Mouse (Mus musculus) cortical plate, adult 2 months (tissue): ENCODE measurements around the gene Cep19. TPM values are rescaled to one million over a fixed set of nuclear protein-coding genes. Genes with fewer than 3 reads are reported as not detected.

Experiments
- H3K27ac ChIP-seq: fragments of 200-500 bp; 2 replicates; pipeline ENCODE4 v1.5.1; 2012; ENCODE audit warnings: low read length, control low read depth, inconsistent platforms; ENCODE audit not compliant: insufficient read depth
- H3K4me1 ChIP-seq: fragments of 200-500 bp; 2 replicates; pipeline ENCODE4 v1.6.1; 2011; ENCODE audit warnings: low read length; ENCODE audit not compliant: control insufficient read depth, insufficient read depth
- H3K4me3 ChIP-seq: fragments of 200-500 bp; 2 replicates; pipeline ENCODE4 v1.5.1; 2011; ENCODE audit warnings: mild to moderate bottlenecking, low read length, control low read depth; ENCODE audit not compliant: insufficient read depth
- CTCF ChIP-seq: fragments of 200-500 bp; IDR thresholded peaks from 2 replicates; pipeline ENCODE4 v1.5.1; 2011; ENCODE audit warnings: mild to moderate bottlenecking, control low read depth, low read length; ENCODE audit not compliant: insufficient read depth; ENCODE audit errors: extremely low read depth
- POLR2A ChIP-seq: fragments of 200-500 bp; IDR thresholded peaks from 2 replicates; pipeline ENCODE4 v1.6.1; 2011; ENCODE audit warnings: mild to moderate bottlenecking, low read length, control low read depth; ENCODE audit not compliant: insufficient read depth; ENCODE audit errors: extremely low read depth
- polyA plus RNA-seq: library from polyadenylated mRNA; depleted of rRNA; stranded (reverse); fragments of >200 nt; gene quantifications from 2 replicates; pipeline ENCODE4 v1.2.3, GENCODE M21; 2012

Cep19 gene
- polyA plus RNA-seq, 1 experiment, result 61.7 TPM

GRCm38 (mm10) chr16:32107342-32108045, 7.9 kb downstream of the Cep19 start:
- Histone ChIP-seq H3K4me3 (no peak overlapping the region), H3K27ac (no peak overlapping the region), H3K4me1 (no peaks in the 10 kb centered on the region)
- TF ChIP-seq POLR2A (no peak), CTCF (no peak)

- Histone ChIP-seq H3K4me1 (no peaks in the 10 kb centered on the region), H3K4me3 (no peak overlapping the region), H3K27ac (no peak overlapping the region)
- TF ChIP-seq CTCF (no peak), POLR2A (no peak)
Measured at GRCm38 (mm10) chr16:32108170-32108569, 8.6 kb downstream of the Cep19 start.

GRCm38 (mm10) chr16:32108578-32108977, 9.0 kb downstream of the Cep19 start:
- no peaks in the 10 kb centered on the region for H3K4me1 ChIP-seq
- H3K27ac ChIP-seq, result no peak overlapping the region
- TF ChIP-seq CTCF, result no peak
- no peak for TF ChIP-seq POLR2A
- no peak overlapping the region for H3K4me3 ChIP-seq

DNA sequence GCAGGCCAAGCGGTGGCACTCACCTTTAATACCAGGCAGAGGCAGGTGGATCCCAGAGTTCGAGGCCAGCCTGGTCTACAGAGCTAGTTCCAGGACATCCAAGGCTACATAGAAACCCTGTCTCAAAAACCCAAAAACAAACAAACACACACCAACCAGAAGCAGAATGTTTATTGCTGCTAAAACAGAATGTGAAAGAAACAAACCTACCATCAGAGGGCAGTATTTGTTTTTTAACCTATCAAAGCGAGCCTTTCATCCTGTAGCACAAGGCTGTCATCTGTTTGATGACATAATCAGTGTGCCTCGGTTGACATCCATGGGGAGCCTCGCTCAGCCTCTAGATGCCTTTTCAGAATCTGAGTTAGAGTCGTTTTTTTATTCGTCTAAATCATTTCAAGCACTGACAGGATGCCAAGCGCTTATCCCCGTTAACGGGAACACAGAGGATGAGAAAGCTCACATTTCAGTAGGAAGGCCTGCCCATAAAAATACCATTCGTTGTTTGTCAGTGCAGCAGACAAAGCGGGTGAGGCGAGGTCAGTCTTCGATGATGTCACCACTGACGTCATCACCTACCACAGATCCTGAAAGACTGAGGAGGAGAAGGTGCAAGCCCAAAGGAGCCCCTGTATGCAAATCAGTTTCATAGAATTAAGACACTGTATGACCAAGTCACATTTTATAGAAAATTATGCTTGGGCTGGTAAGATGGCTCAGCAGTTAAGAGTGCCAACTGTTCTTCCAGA, 11.5 kb downstream of the Cep19 start:
- H3K4me3 ChIP-seq, result no peak overlapping the region
- no peaks in the 10 kb centered on the region for H3K4me1 ChIP-seq

DNA sequence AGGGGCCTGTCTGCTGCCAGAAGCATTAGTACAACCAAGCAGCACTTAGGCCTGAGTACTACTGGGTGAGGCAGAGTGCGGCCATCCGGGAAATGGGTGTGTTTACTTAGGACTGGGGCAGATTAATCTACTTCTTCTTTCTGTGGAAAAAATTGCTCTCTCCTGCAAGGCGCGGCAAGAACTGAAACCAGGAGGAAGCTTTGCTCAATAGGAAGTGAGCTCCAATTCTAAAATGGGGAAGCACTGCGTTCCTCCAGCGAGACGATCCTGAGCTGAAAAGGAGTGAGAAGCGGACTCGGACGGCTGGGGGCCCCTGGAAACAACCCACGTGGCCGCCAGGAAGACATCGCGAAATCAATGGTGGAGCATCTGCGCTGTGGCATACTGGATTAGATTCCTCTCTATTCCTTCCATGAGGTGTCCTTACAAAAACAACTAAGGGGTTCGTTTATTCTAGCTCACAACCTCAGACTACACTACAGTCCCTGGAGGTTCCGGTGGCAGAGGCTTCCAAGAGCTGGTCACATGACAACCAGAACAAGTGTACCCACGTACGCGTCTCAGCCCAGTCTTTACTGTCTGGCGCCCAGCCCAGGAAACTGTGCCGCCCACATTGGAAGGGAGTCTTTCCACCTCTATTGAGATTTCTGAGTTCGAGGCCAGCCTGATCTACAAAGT, 14.1 kb downstream of the Cep19 start:
- Histone ChIP-seq H3K4me1 (no peaks in the 10 kb centered on the region), H3K4me3 (no peak overlapping the region), H3K27ac (no peak overlapping the region)
- no peak for TF ChIP-seq POLR2A
- TF ChIP-seq CTCF, result no peak

More for the DNA sequence above, 11.5 kb downstream of the Cep19 start:
- H3K27ac ChIP-seq, result no peak overlapping the region
- TF ChIP-seq POLR2A (no peak), CTCF (no peak)

DNA sequence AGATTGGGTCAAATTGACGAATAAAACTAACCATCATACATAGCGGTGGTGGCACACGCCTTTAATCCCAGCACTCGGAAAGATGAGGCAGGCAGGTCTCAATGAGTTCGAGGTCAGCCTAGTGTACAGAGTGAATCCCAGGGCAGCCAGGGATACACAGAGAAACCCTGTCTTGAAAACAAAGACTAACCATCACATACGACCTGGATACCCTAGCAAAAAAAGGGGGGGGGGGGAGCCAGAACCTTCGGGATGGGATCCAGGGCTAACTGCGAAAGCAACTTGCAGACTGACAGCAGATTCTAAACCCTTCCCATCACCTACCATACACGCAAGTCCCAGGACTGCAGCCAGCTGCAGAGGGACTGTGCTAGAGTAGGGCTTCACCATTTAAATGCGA, 14.8 kb downstream of the Cep19 start:
- TF ChIP-seq CTCF (no peak), POLR2A (no peak)

GRCm38 (mm10) chr16:32114968-32115695, 15.5 kb downstream of the Cep19 start:
- no peak overlapping the region for H3K4me3 ChIP-seq
- TF ChIP-seq POLR2A (no peak), CTCF (peak; percentile 94)
- H3K4me1 ChIP-seq, result no peaks in the 10 kb centered on the region
- H3K27ac ChIP-seq, result no peak overlapping the region

More for the DNA sequence above, 14.8 kb downstream of the Cep19 start:
- no peaks in the 10 kb centered on the region for H3K4me1 ChIP-seq
- no peak overlapping the region for H3K27ac ChIP-seq
- H3K4me3 ChIP-seq, result no peak overlapping the region

DNA sequence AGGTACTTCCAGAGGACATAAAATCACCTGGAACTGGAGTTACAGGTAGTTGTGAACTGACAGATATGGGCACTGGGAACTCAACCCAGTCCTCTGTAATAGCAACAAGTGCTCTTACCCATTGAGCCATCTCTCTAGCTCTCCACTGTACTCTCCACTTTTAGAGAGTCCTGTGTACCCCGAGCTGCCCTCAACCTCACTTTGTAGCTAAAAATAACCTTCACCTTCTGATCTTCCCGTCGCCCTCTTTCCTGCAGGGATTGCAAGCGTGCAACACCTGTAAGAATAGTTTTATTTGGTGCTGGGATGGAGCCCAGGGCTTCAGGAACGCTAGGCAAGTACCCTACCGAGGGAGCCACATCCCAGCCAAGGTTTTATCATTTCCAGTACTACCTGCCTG, 16.2 kb downstream of the Cep19 start:
- no peak overlapping the region for H3K4me3 ChIP-seq
- H3K4me1 ChIP-seq, result no peaks in the 10 kb centered on the region
- H3K27ac ChIP-seq, result no peak overlapping the region
- TF ChIP-seq CTCF, result no peak
- no peak for TF ChIP-seq POLR2A

GRCm38 (mm10) chr16:32116186-32116585, 16.6 kb downstream of the Cep19 start:
- Histone ChIP-seq H3K4me3 (no peak overlapping the region), H3K27ac (no peak overlapping the region)
- TF ChIP-seq POLR2A (no peak), CTCF (no peak)

DNA sequence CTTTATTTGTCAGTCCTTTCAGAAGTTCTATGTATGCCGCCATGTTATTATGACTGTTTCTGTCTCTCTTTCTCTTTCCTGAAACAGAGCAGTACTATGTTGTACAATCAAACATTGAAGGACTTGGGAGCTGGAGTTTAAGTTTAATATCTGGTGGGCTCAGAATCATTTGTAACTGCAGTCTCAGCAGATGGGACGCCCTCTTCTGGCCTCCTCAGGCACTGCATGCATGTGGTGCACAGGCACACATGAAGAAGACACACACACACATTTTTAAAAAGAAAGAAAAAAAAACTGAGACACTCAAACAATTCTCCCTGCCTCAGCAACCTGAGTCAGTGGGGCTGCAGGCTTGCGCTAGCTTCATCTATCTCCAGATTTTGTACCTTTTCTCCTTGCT, 20.9 kb downstream of the Cep19 start:
- no peaks in the 10 kb centered on the region for H3K4me1 ChIP-seq
- H3K27ac ChIP-seq, result no peak overlapping the region
- no peak overlapping the region for H3K4me3 ChIP-seq
- no peak for TF ChIP-seq CTCF
- TF ChIP-seq POLR2A, result no peak

More at GRCm38 (mm10) chr16:32116186-32116585, 16.6 kb downstream of the Cep19 start:
- no peaks in the 10 kb centered on the region for H3K4me1 ChIP-seq
